Mouse (Mus musculus): ENCODE measurements around the gene Pcsk6.
A peak's percentile ranks its signal among the peaks of the same experiment; 100 is the strongest.

DNA sequence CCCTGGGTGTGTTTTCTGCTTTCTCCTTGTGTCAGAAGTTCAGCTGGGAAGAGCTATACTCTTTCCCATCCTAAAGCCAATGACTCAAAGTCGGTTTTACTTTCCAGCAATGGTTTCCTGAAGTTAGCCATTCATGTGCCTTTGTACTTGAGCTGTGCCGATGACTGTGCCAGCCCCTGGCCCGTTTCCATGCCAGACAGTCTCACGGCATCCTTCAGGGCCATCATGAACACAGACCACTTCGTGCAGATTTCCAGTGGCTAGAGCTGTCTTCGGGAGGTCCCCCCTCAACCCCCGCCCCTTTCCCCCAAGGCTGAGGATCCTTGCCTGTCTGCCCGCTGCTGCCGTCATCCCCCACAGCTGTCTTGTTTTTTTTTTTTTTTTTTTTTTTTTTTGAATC, 17.8 kb downstream of the Pcsk6 start:
- TF ChIP-seq CHD2 (IDR thresholded peaks at IDR 0.05; ENCODE audit: low read depth, low read length) (no peak), MAFK (IDR thresholded peaks at IDR 0.05; ENCODE audit: insufficient read depth, low read depth, low read length) (no peak), ZNF384 (IDR thresholded peaks at IDR 0.05; ENCODE audit: low read depth, low read length) (0 out of 2 replicates have a peak, but pooled peaks have one; percentile 54), ZC3H11A (IDR thresholded peaks at IDR 0.05; ENCODE audit: borderline replicate concordance, low read depth, low read length) (no peak), HCFC1 (IDR thresholded peaks at IDR 0.05; ENCODE audit: borderline replicate concordance, insufficient read depth, low read length) (no peak)

All from ES-E14 (cell line).